Mouse (Mus musculus) CH12.LX (cell line): ENCODE results near the gene Crym. TPM values are rescaled to one million over a fixed set of nuclear protein-coding genes. Genes with fewer than 3 reads are reported as not detected.

ENCODE experiments used
- DNase-seq: peaks from one replicate; pipeline ENCODE4 v3.0.0-alpha.2; 2013; ENCODE audit errors: extremely low read depth
- H3K27ac ChIP-seq: 2 replicates; pipeline ENCODE4 v1.5.1; 2012; ENCODE audit warnings: low read depth, mild to moderate bottlenecking, control low read depth, moderate library complexity; ENCODE audit not compliant: insufficient read depth
- H3K27me3 ChIP-seq: replicated peaks from 2 replicates; pipeline ENCODE3; 2012; ENCODE audit warnings: inconsistent platforms
- H3K36me3 ChIP-seq, 2 experiments: replicated peaks in 1 of 2; 2 replicates each; pipeline versions ENCODE3 to v1.6.1; 2012; ENCODE audit warnings: inconsistent platforms in 1 of 2, low read length in 1 of 2, mild to moderate bottlenecking in 1 of 2, mixed read lengths in 1 of 2, moderate library complexity in 1 of 2; ENCODE audit not compliant: control insufficient read depth in 1 of 2, insufficient read depth in 1 of 2
- H3K4me1 ChIP-seq, 2 experiments: 2 replicates each; pipeline ENCODE4 v1.6.1; 2012; ENCODE audit warnings: inconsistent platforms in 1 of 2, moderate library complexity in 1 of 2; ENCODE audit not compliant: insufficient read depth in 2 of 2, control insufficient read depth in 1 of 2
- H3K4me2 ChIP-seq: 2 replicates; pipeline ENCODE4 v1.6.1; 2012; ENCODE audit warnings: low read depth, mild to moderate bottlenecking, control low read depth; ENCODE audit not compliant: poor library complexity, insufficient read depth, severe bottlenecking
- H3K4me3 ChIP-seq, 3 experiments: fragments of 150-350 bp in 1 of 3; sonication (generic) in 1 of 3; replicated peaks in 1 of 3; 2 replicates each; pipeline versions ENCODE3 to v1.5.1; 2011 to 2012; ENCODE audit warnings: low read depth in 2 of 3, low read length in 2 of 3, mild to moderate bottlenecking in 2 of 3, moderate library complexity in 2 of 3, control low read depth in 1 of 3, improper control_type of control experiment in 1 of 3, inconsistent platforms in 1 of 3, mixed read lengths in 1 of 3; ENCODE audit not compliant: poor library complexity in 1 of 3
- H3K79me2 ChIP-seq: replicated peaks from 2 replicates; pipeline ENCODE4 v1.6.1; 2012; ENCODE audit warnings: mild to moderate bottlenecking, moderate library complexity; ENCODE audit not compliant: control insufficient read depth, poor library complexity, insufficient read depth, severe bottlenecking; ENCODE audit errors: extremely low read depth
- H3K9ac ChIP-seq: 2 replicates; pipeline ENCODE4 v1.6.1; 2012; ENCODE audit warnings: low read depth, mild to moderate bottlenecking, control low read depth, moderate library complexity; ENCODE audit not compliant: insufficient read depth
- H3K9me3 ChIP-seq: replicated peaks from 2 replicates; pipeline ENCODE3; 2012; ENCODE audit warnings: low read length, inconsistent platforms, mixed read lengths
- CHD2 ChIP-seq: IDR thresholded peaks from 2 replicates; pipeline ENCODE4 v1.6.1; 2011; ENCODE audit warnings: low read length, improper control_type of control experiment
- CTCF ChIP-seq, 2 experiments: IDR thresholded peaks in 1 of 2; conservative IDR thresholded peaks in 1 of 2; 2 replicates each; pipeline ENCODE4 v1.5.1; 2011 to 2012; ENCODE audit warnings: low read depth in 2 of 2, low read length in 2 of 2, improper control_type of control experiment in 1 of 2, inconsistent platforms in 1 of 2, mild to moderate bottlenecking in 1 of 2, moderate library complexity in 1 of 2
- ELF1 ChIP-seq: IDR thresholded peaks from 2 replicates; pipeline ENCODE4 v1.6.1; 2014; ENCODE audit warnings: low read depth, mild to moderate bottlenecking, inconsistent platforms, low read length, improper control_type of control experiment
- GABPA ChIP-seq: IDR thresholded peaks from 2 replicates; pipeline ENCODE4 v1.6.1; 2012; ENCODE audit warnings: low read depth, low read length, improper control_type of control experiment, inconsistent platforms; ENCODE audit not compliant: insufficient replicate concordance
- HCFC1 ChIP-seq: IDR thresholded peaks from 2 replicates; pipeline ENCODE4 v1.6.1; 2012; ENCODE audit warnings: low read depth, mild to moderate bottlenecking, inconsistent platforms, low read length, improper control_type of control experiment
- IRF4 ChIP-seq: IDR thresholded peaks from 2 replicates; pipeline ENCODE4 v1.6.1; 2014; ENCODE audit warnings: low read depth, mild to moderate bottlenecking, inconsistent platforms, low read length, improper control_type of control experiment
- JUN ChIP-seq: IDR thresholded peaks from 2 replicates; pipeline ENCODE4 v1.6.1; 2011; ENCODE audit warnings: low read depth, mild to moderate bottlenecking, low read length, improper control_type of control experiment, moderate library complexity; ENCODE audit not compliant: insufficient read depth
- JUND ChIP-seq: conservative IDR thresholded peaks from 2 replicates; pipeline ENCODE4 v1.6.1; 2011; ENCODE audit warnings: low read depth, low read length, improper control_type of control experiment
- MAFK ChIP-seq: IDR thresholded peaks from 2 replicates; pipeline ENCODE4 v1.6.1; 2011; ENCODE audit warnings: low read length, improper control_type of control experiment; ENCODE audit not compliant: insufficient replicate concordance
- MAZ ChIP-seq: IDR thresholded peaks from 2 replicates; pipeline ENCODE4 v1.6.1; 2012; ENCODE audit warnings: low read depth, mild to moderate bottlenecking, inconsistent platforms, low read length, improper control_type of control experiment, moderate library complexity
- MEF2A ChIP-seq: IDR thresholded peaks from 2 replicates; pipeline ENCODE4 v1.6.1; 2014; ENCODE audit warnings: low read depth, mild to moderate bottlenecking, inconsistent platforms, low read length, improper control_type of control experiment, borderline replicate concordance
- MXI1 ChIP-seq: IDR thresholded peaks from 2 replicates; pipeline ENCODE4 v1.6.1; 2011; ENCODE audit warnings: mild to moderate bottlenecking, low read depth, low read length, improper control_type of control experiment
- MYC ChIP-seq: IDR thresholded peaks from 2 replicates; pipeline ENCODE4 v1.6.1; 2011; ENCODE audit warnings: low read depth, mild to moderate bottlenecking, improper control_type of control experiment, low read length
- NELFE ChIP-seq: IDR thresholded peaks from 2 replicates; pipeline ENCODE4 v1.6.1; 2011; ENCODE audit warnings: low read depth, low read length, improper control_type of control experiment
- NRF1 ChIP-seq: IDR thresholded peaks from 2 replicates; pipeline ENCODE4 v1.6.1; 2014; ENCODE audit warnings: low read depth, mild to moderate bottlenecking, inconsistent platforms, low read length, improper control_type of control experiment, moderate library complexity
- PAX5 ChIP-seq: IDR thresholded peaks from 2 replicates; pipeline ENCODE4 v1.6.1; 2012; ENCODE audit warnings: low read length, inconsistent platforms, mixed read lengths
- RAD21 ChIP-seq: IDR thresholded peaks from 2 replicates; pipeline ENCODE4 v1.6.1; 2011; ENCODE audit warnings: low read depth, mild to moderate bottlenecking, low read length, improper control_type of control experiment, moderate library complexity
- RCOR1 ChIP-seq: conservative IDR thresholded peaks from 2 replicates; pipeline ENCODE4 v1.6.1; 2012; ENCODE audit warnings: low read depth, mild to moderate bottlenecking, inconsistent platforms, low read length, improper control_type of control experiment
- SIN3A ChIP-seq: IDR thresholded peaks from 2 replicates; pipeline ENCODE4 v1.6.1; 2012; ENCODE audit warnings: low read length, improper control_type of control experiment, inconsistent platforms
- SMC3 ChIP-seq: IDR thresholded peaks from 2 replicates; pipeline ENCODE4 v1.6.1; 2011; ENCODE audit warnings: low read depth, low read length, improper control_type of control experiment
- TBP ChIP-seq: conservative IDR thresholded peaks from 2 replicates; pipeline ENCODE4 v1.6.1; 2011; ENCODE audit warnings: low read depth, low read length, improper control_type of control experiment
- TCF12 ChIP-seq: IDR thresholded peaks from 2 replicates; pipeline ENCODE4 v1.6.1; 2014; ENCODE audit warnings: low read depth, mild to moderate bottlenecking, inconsistent platforms, low read length, improper control_type of control experiment
- UBTF ChIP-seq: IDR thresholded peaks from 2 replicates; pipeline ENCODE4 v1.6.1; 2012; ENCODE audit warnings: low read depth, mild to moderate bottlenecking, inconsistent platforms, low read length, improper control_type of control experiment, moderate library complexity
- USF1 ChIP-seq: IDR thresholded peaks from 2 replicates; pipeline ENCODE4 v1.6.1; 2014; ENCODE audit warnings: low read depth, mild to moderate bottlenecking, inconsistent platforms, low read length, improper control_type of control experiment
- ZMIZ1 ChIP-seq: IDR thresholded peaks from 2 replicates; pipeline ENCODE4 v1.6.1; 2012; ENCODE audit warnings: low read depth, mild to moderate bottlenecking, inconsistent platforms, low read length, improper control_type of control experiment
- ZNF384 ChIP-seq: IDR thresholded peaks from 2 replicates; pipeline ENCODE4 v1.6.1; 2012; ENCODE audit warnings: low read depth, low read length, improper control_type of control experiment, inconsistent platforms
- dilution Hi-C: fragments of 300-500 bp; cut with MboI; formaldehyde crosslinking; loops from 2 replicates; pipeline ENCODE4 v1.14.3; 2020; ENCODE audit warnings: low sequenced_read_pairs; ENCODE audit not compliant: extremely low pct_unique_long_range_greater_than_20kb, extremely low pct_ligation_motif_present
- in situ Hi-C: fragments of 300-500 bp; cut with MboI; formaldehyde crosslinking; loops from 3 replicates; pipeline ENCODE4 v1.14.3; 2019; ENCODE audit warnings: low sequenced_read_pairs, low pct_ligation_motif_present, low pct_unique_long_range_greater_than_20kb, mixed read lengths
- polyA plus RNA-seq: library from polyadenylated mRNA; unstranded; fragments of >175 nt; gene quantifications from 2 replicates; pipeline ENCODE4 v1.2.1, GENCODE M21; 2012; ENCODE audit warnings: low read depth; ENCODE audit not compliant: insufficient read length
- total RNA-seq, 2 experiments: library from RNA; depleted of rRNA; stranded (reverse); fragments of 300-350 nt in 1 of 2; fragments of >200 nt in 1 of 2; gene quantifications; 2 replicates each; pipeline ENCODE4 v1.2.3; 2012 to 2014

The Crym gene
- total and polyA plus RNA-seq, 3 experiments = not detected

- TF ChIP-seq ZMIZ1 (no peak), HCFC1 (no peak), GABPA (no peak), CTCF (conservative IDR thresholded peaks at IDR 0.05 in 1 of 2, IDR thresholded peaks at IDR 0.05 in 1 of 2; ENCODE audit: low read depth in 2 of 2, low read length in 2 of 2) (no peak), USF1 (no peak), SIN3A (no peak)
- Histone ChIP-seq H3K27me3 (no peaks in the 10 kb centered on the region), H3K9ac (no peak overlapping the region), H3K4me2 (no peak overlapping the region), H3K79me2 (no peaks in the 10 kb centered on the region), H3K4me3 (no peak overlapping the region), H3K4me1 (no peaks in the 10 kb centered on the region), H3K27ac (no peak overlapping the region), H3K9me3 (no peaks in the 10 kb centered on the region), H3K36me3 (no peaks in the 10 kb centered on the region)
- dilution Hi-C loops (no loop called here), in situ Hi-C loops (no loop called here)
- DNase-seq = no peak
Measured at GRCm38 (mm10) chr7:120172188-120172700, 29.7 kb downstream of the Crym start.

- Histone ChIP-seq H3K79me2 (no peaks in the 10 kb centered on the region), H3K9me3 (no peaks in the 10 kb centered on the region), H3K4me1 (no peaks in the 10 kb centered on the region), H3K36me3 (no peaks in the 10 kb centered on the region), H3K9ac (no peak overlapping the region), H3K27me3 (no peaks in the 10 kb centered on the region), H3K4me2 (no peak overlapping the region), H3K4me3 (no peak overlapping the region), H3K27ac (no peak overlapping the region)
- TF ChIP-seq CTCF (conservative IDR thresholded peaks at IDR 0.05 in 1 of 2, IDR thresholded peaks at IDR 0.05 in 1 of 2; ENCODE audit: low read depth in 2 of 2, low read length in 2 of 2) = no peak
- TF ChIP-seq NELFE = no peak
- TF ChIP-seq TBP = no peak
- TF ChIP-seq TCF12 = no peak
- TF ChIP-seq HCFC1 = no peak
- TF ChIP-seq MAZ = no peak
- no peak for TF ChIP-seq RCOR1
- in situ Hi-C loops (no loop called here), dilution Hi-C loops (no loop called here)
- no peak for DNase-seq
Measured at GRCm38 (mm10) chr7:120163581-120164251, 38.2 kb downstream of the Crym start.

GRCm38 (mm10) chr7:120158121-120158613 is 43.7 kb downstream of the Crym start:
- dilution Hi-C loops (no loop called here), in situ Hi-C loops (no loop called here)
- no peak overlapping the region for H3K4me2 ChIP-seq
- no peak overlapping the region for H3K9ac ChIP-seq
- no peaks in the 10 kb centered on the region for H3K27me3 ChIP-seq
- DNase-seq = no peak
- no peaks in the 10 kb centered on the region for H3K4me1 ChIP-seq
- no peaks in the 10 kb centered on the region for H3K36me3 ChIP-seq
- no peak overlapping the region for H3K4me3 ChIP-seq
- H3K27ac ChIP-seq = no peak overlapping the region
- H3K79me2 ChIP-seq = no peaks in the 10 kb centered on the region
- H3K9me3 ChIP-seq = peaks cover 12% of the 10 kb centered on the region
- TF ChIP-seq ZMIZ1 = no peak
- no peak for TF ChIP-seq ZNF384
- TF ChIP-seq SMC3 = no peak
- TF ChIP-seq IRF4 = no peak
- TF ChIP-seq CHD2 = no peak
- no peak for TF ChIP-seq MAFK
- no peak for TF ChIP-seq RCOR1
- TF ChIP-seq PAX5 = no peak
- no peak for TF ChIP-seq ELF1
- TF ChIP-seq MXI1 = no peak
- no peak for TF ChIP-seq JUND
- TF ChIP-seq NRF1 = no peak
- no peak for TF ChIP-seq TCF12
- no peak for TF ChIP-seq MYC
- no peak for TF ChIP-seq UBTF
- TF ChIP-seq RAD21 = no peak
- no peak for TF ChIP-seq JUN
- no peak for TF ChIP-seq MEF2A
